Mouse (Mus musculus): ENCODE measurements around the gene Gp1ba.

DNA sequence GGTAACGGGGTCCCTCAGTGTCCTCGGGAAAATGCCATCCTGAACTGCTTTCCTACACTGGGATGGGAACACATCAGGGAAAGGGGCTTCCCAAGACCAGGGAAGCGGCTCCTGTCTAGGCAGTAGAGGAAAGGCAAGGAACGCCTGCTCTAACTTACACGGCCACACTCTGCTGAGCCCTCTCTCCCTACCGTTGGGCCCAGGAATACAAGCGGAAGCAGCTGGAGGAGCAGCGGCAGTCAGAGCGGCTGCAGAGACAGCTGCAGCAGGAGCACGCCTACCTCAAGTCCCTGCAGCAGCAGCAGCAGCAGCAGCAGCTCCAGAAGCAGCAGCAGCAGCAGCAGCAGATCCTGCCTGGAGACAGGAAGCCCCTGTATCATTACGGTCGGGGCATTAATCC is 32.2 kb upstream of the Gp1ba start:
- TF ChIP-seq HCFC1 (IDR thresholded peaks at IDR 0.05; ENCODE audit: borderline replicate concordance, insufficient read depth, low read length) (no peak), ZNF384 (IDR thresholded peaks at IDR 0.05; ENCODE audit: low read depth, low read length) (no peak), MAFK (IDR thresholded peaks at IDR 0.05; ENCODE audit: insufficient read depth, low read depth, low read length) (no peak), CHD2 (IDR thresholded peaks at IDR 0.05; ENCODE audit: low read depth, low read length) (no peak)
